Mouse (Mus musculus) ES-E14 (cell line): ENCODE data around the gene Epb42.

Source experiments
- CHD2 ChIP-seq: IDR thresholded peaks from 2 replicates; pipeline ENCODE4 v1.6.1; 2014; ENCODE audit warnings: mild to moderate bottlenecking, low read depth, low read length, inconsistent platforms
- HCFC1 ChIP-seq: IDR thresholded peaks from 2 replicates; pipeline ENCODE4 v1.6.1; 2012; ENCODE audit warnings: low read length, inconsistent platforms, borderline replicate concordance; ENCODE audit not compliant: insufficient read depth
- MAFK ChIP-seq: IDR thresholded peaks from 2 replicates; pipeline ENCODE4 v1.6.1; 2014; ENCODE audit warnings: mild to moderate bottlenecking, low read depth, low read length, inconsistent platforms; ENCODE audit not compliant: insufficient read depth
- ZC3H11A ChIP-seq: IDR thresholded peaks from 2 replicates; pipeline ENCODE4 v1.6.1; 2012; ENCODE audit warnings: low read depth, mild to moderate bottlenecking, inconsistent platforms, low read length, borderline replicate concordance
- ZNF384 ChIP-seq: IDR thresholded peaks from 2 replicates; pipeline ENCODE4 v1.6.1; 2012; ENCODE audit warnings: low read depth, low read length, inconsistent platforms

- TF ChIP-seq ZC3H11A = no peak
- TF ChIP-seq MAFK = no peak
- no peak for TF ChIP-seq CHD2
- no peak for TF ChIP-seq ZNF384
- no peak for TF ChIP-seq HCFC1
Measured at GRCm38 (mm10) chr2:121054060-121054459, 17.2 kb upstream of the Epb42 start.
